Mouse (Mus musculus) embryonic fibroblast, embryonic 13.5 days (primary cell): Measurements from ENCODE around the gene Cdh12.

Source experiments
- CTCF ChIP-seq: IDR thresholded peaks from 2 replicates; pipeline ENCODE4 v1.5.1; 2011; ENCODE audit warnings: mild to moderate bottlenecking, control low read depth, low read length, moderate library complexity, borderline replicate concordance; ENCODE audit not compliant: insufficient read depth
- POLR2A ChIP-seq: IDR thresholded peaks from 2 replicates; pipeline ENCODE4 v1.6.1; 2011; ENCODE audit warnings: low read depth, mild to moderate bottlenecking, control low read depth, low read length, moderate library complexity

DNA sequence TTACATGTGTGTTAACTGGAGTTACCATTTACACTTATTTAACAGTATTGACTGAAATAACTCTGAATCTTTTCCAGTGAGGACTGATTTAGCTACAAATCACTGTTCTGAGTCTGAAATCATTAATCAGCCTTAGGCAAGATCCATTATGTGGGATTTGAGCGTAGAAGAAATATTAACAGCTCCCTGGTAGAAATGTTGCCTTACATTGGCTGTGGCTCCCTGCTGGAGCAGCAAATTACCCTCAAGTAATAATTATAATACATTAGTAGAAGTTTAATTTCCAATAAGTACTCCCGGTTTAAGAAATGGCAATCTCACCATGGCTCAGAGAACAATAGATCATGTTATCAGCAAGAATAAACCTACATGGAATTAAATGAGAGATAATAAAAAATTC, 190.1 kb downstream of the Cdh12 start:
- TF ChIP-seq CTCF (no peak), POLR2A (no peak)
